Mouse (Mus musculus) heart, embryonic 10.5 days (tissue): ENCODE results near the gene Nup160. TPM values are rescaled to one million over a fixed set of nuclear protein-coding genes. Genes with fewer than 3 reads are reported as not detected.

ENCODE experiments used
- DNase-seq: peaks from one replicate; pipeline ENCODE4 v3.0.0-alpha.2; 2017; ENCODE audit warnings: low spot score
- H3K27ac ChIP-seq: fragments of 300-500 bp; sonication (generic); 2 replicates; pipeline ENCODE4 v1.5.1; 2016; ENCODE audit warnings: mild to moderate bottlenecking
- H3K27me3 ChIP-seq: fragments of 300-500 bp; sonication (generic); 2 replicates; pipeline ENCODE4 v1.6.1; 2016; ENCODE audit warnings: mild to moderate bottlenecking; ENCODE audit not compliant: poor library complexity, insufficient read depth, severe bottlenecking
- H3K36me3 ChIP-seq: fragments of 300-500 bp; sonication (generic); 2 replicates; pipeline ENCODE4 v1.6.1; 2016; ENCODE audit warnings: mild to moderate bottlenecking, moderate library complexity
- H3K4me1 ChIP-seq: fragments of 300-500 bp; sonication (generic); 2 replicates; pipeline ENCODE4 v1.6.1; 2016; ENCODE audit warnings: mild to moderate bottlenecking
- H3K4me3 ChIP-seq: fragments of 300-500 bp; sonication (generic); 2 replicates; pipeline ENCODE4 v1.5.1; 2016; ENCODE audit warnings: mild to moderate bottlenecking, moderate library complexity
- H3K9me3 ChIP-seq: fragments of 300-500 bp; sonication (generic); 2 replicates; pipeline ENCODE4 v1.6.1; 2016; ENCODE audit warnings: mild to moderate bottlenecking, moderate library complexity
- WGBS: fragments of 180-500 bp; shearing (Covaris S2); methylation state at CpG from one replicate; pipeline ENCODE4 v1.1.7; 2016; 5-methylcytosine and 5-hydroxymethylcytosine counted together
- polyA plus RNA-seq: library from polyadenylated mRNA; unstranded; fragments of >200 nt; fragmentation: Nextera tagmentation; extraction: Ambion mirVana; gene quantifications from 2 replicates; pipeline ENCODE4 v1.2.1, GENCODE M21; 2016

Nup160 gene
- polyA plus RNA-seq, 1 experiment from 2014 or later: 49.2 TPM

- 75% methylated on average over 3 of the region's 3 CpGs for WGBS
- Histone ChIP-seq H3K27me3 (no peaks in the 10 kb centered on the region), H3K9me3 (no peaks in the 10 kb centered on the region), H3K27ac (no peak overlapping the region), H3K4me3 (no peak overlapping the region), H3K4me1 (no peaks in the 10 kb centered on the region), H3K36me3 (peaks cover 44% of the 10 kb centered on the region)
- no peak for DNase-seq
Observed at GRCm38 (mm10) chr2:90739327-90739726, 62.3 kb downstream of the Nup160 start.

DNA sequence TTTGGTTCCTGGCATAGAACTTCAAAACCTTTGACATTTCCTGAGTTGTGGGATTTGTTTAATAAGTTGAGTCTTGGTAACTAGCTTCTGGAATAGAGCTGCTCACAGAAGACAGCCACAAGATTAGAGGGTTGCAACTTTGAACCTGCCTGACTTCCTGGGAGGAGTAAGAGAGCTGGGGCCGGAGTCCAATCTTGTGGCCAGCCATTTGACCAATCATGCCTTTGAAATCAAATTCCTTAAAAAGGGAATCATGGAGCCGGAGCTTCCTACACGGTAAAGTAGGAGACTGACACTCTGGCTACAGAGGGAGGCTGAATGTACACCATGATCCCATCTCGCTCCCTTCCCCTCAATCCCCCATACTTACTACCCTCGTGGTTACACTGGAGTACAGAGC lies 62.9 kb downstream of the Nup160 start:
- Histone ChIP-seq H3K4me1 (no peaks in the 10 kb centered on the region), H3K4me3 (no peak overlapping the region), H3K9me3 (no peaks in the 10 kb centered on the region), H3K36me3 (peaks cover 38% of the 10 kb centered on the region), H3K27ac (no peak overlapping the region), H3K27me3 (no peaks in the 10 kb centered on the region)
- 87% methylated on average over 5 of the region's 5 CpGs for WGBS
- no peak for DNase-seq

DNA sequence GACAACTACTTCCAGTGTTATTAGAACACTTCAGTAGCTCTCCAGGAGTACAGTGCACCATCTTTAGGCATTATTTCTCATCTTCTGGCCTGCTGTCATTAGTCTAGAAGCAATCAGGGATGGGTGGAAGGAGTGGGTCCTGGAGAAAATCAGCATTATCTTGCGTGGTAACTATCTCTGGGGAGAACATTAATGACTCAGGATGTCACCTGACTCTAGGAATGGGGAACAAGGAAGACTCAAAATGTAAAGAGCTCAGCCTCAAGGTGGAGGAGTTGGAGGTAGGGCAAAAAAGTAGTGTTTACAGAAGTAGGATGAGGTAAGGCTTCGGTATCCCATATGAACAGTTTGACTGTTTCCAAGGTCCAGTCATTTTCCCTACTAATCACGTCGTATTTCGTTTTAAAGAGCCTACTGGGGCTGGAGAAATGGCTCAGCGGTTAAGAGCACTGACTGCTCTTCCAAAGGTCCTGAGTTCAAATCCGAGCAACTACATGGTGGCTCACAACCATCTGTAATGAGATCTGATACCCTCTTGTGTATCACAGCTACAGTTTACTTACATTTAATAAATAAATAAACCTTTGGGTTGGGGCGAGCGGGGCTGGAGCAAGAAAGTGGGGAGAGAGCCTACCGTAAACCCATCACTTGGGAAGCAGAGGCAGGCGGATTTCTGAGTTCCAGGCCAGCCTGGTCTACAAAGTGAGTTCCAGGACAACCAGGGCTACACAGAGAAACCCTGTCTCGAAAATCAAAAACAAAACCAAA lies 67.5 kb downstream of the Nup160 start:
- peak overlapping the region; percentile 93 for H3K4me3 ChIP-seq
- no peak for DNase-seq

GRCm38 (mm10) chr2:90745053-90745678 lies 68.2 kb downstream of the Nup160 start, which contains the start of gene Fnbp4:
Gene Fnbp4 (plus strand): TSS chr2:90745370.
- Histone ChIP-seq H3K4me1 (peaks cover 6% of the 10 kb centered on the region; the same call in 1 of the 2 replicates), H3K27ac (peak within 1 kb of the TSS; percentile 98), H3K9me3 (no peaks in the 10 kb centered on the region), H3K27me3 (no peaks in the 10 kb centered on the region), H3K36me3 (peaks cover 26% of the 10 kb centered on the region), H3K4me3 (peak within 1 kb of the TSS; percentile 93)
- peak; percentile 99 for DNase-seq
- under 1% methylated on average over 44 of the region's 44 CpGs for WGBS

More for the DNA sequence above, 67.5 kb downstream of the Nup160 start:
- H3K4me1 ChIP-seq: peaks cover 6% of the 10 kb centered on the region; the same call in 1 of the 2 replicates
- H3K36me3 ChIP-seq: peaks cover 20% of the 10 kb centered on the region
- 54% methylated on average over 12 of the region's 12 CpGs for WGBS
- no peaks in the 10 kb centered on the region for H3K27me3 ChIP-seq
- H3K27ac ChIP-seq: peak overlapping the region; percentile 98
- no peaks in the 10 kb centered on the region for H3K9me3 ChIP-seq

GRCm38 (mm10) chr2:90745740-90746537 lies 68.9 kb downstream of the Nup160 start:
- H3K4me3 ChIP-seq: peak overlapping the region; percentile 93
- WGBS: under 1% methylated on average over 54 of the region's 54 CpGs
- no peak for DNase-seq

DNA sequence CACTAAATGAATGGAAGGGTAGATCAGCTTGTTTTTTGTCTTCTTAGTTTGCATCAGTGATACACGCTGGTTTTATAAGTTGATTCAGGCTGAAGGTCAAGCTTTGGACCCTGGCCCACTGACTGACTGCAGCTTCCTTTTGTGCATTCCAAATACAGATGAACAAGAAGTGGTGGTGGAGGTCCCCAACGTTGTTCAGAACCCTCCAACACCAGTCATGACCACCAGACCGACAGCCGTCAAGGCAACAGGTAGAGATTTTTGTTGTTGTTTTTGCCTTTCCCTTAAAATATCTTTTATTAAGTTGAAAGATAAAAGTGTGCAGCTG lies 69.5 kb downstream of the Nup160 start:
- Histone ChIP-seq H3K9me3 (no peaks in the 10 kb centered on the region), H3K27me3 (no peaks in the 10 kb centered on the region), H3K36me3 (peaks cover 38% of the 10 kb centered on the region), H3K27ac (peak overlapping the region; percentile 98), H3K4me3 (peak overlapping the region; percentile 93), H3K4me1 (peaks cover 6% of the 10 kb centered on the region; the same call in 1 of the 2 replicates)
- WGBS: 20% methylated on average over 4 of the region's 4 CpGs
- no peak for DNase-seq

More at GRCm38 (mm10) chr2:90745740-90746537, 68.9 kb downstream of the Nup160 start:
- Histone ChIP-seq H3K4me1 (peaks cover 6% of the 10 kb centered on the region; the same call in 1 of the 2 replicates), H3K27me3 (no peaks in the 10 kb centered on the region), H3K36me3 (peaks cover 32% of the 10 kb centered on the region), H3K9me3 (no peaks in the 10 kb centered on the region), H3K27ac (peak overlapping the region; percentile 98)

DNA sequence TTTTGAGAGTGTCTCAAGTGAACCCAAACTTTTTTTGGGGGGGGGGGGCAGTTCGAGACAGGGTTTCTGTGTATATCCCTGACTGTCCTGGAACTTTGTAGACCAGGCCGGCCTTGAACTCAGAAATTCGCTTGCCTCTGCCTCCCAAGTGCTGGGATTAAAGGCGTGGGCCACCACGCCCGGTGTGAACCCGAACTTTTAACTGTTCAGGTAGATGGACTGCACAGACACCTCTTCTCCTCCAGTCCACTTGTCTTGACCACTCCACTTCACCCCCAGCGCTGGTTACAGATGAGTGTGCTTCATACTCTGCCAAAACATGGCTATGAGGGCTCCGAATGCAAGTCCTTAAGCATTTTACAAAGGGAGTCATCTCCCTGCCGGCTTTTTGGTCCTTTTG lies 70.1 kb downstream of the Nup160 start:
- Histone ChIP-seq H3K4me1 (peaks cover 6% of the 10 kb centered on the region; the same call in 1 of the 2 replicates), H3K36me3 (peaks cover 41% of the 10 kb centered on the region), H3K9me3 (no peaks in the 10 kb centered on the region), H3K27ac (no peak overlapping the region), H3K4me3 (peak overlapping the region; percentile 93), H3K27me3 (no peaks in the 10 kb centered on the region)
- no peak for DNase-seq
- 87% methylated on average over 10 of the region's 10 CpGs for WGBS

DNA sequence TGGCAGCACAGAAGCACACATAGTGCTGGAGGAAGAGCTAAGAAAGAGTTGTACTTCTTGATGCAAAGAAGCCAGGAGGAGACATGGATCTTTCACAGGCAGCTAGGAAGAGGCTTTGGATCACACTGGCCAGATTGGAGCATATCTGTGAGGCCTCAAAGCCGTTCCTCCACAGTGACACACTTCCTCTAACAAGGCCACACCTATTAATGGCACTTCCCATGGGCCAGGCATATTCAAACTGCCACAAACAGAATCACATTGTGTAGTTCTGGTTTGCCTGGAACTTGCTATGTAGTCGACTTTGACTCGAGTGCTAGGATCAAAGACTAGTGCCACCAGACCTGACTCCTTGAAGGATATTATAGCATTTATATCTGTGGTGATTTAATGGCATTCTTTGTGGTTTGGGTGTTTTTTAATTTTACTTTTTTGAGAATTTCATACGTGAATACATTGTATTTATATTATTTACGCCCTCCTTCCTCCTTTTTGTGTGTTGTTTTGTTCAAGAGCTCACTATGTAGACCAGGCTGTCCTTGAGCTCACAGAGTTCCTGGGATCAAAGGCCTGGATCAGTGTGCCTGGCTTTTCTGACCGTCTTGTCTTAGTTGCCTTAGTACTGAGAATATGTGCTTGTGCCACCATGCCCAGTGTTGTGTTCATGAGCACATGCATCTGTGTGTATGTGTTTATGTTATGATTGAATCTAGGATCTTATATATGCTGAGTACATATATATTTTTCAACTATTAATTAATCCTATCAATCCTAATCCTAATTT lies 72.9 kb downstream of the Nup160 start:
- no peak for DNase-seq
- Histone ChIP-seq H3K27ac (no peak overlapping the region), H3K4me1 (peaks cover 6% of the 10 kb centered on the region; the same call in 1 of the 2 replicates), H3K36me3 (peaks cover 68% of the 10 kb centered on the region), H3K4me3 (no peak overlapping the region), H3K9me3 (no peaks in the 10 kb centered on the region), H3K27me3 (no peaks in the 10 kb centered on the region)
- 79% methylated on average over 6 of the region's 6 CpGs for WGBS

GRCm38 (mm10) chr2:90753565-90753964 lies 76.5 kb downstream of the Nup160 start:
- H3K9me3 ChIP-seq: no peaks in the 10 kb centered on the region
- no peak overlapping the region for H3K27ac ChIP-seq
- no peak for DNase-seq
- no peaks in the 10 kb centered on the region for H3K27me3 ChIP-seq
- no peaks in the 10 kb centered on the region; the same call in 1 of the 2 replicates for H3K4me1 ChIP-seq
- no peak overlapping the region for H3K4me3 ChIP-seq
- peaks cover 87% of the 10 kb centered on the region for H3K36me3 ChIP-seq
- 91% methylated on average over 2 of the region's 2 CpGs for WGBS

DNA sequence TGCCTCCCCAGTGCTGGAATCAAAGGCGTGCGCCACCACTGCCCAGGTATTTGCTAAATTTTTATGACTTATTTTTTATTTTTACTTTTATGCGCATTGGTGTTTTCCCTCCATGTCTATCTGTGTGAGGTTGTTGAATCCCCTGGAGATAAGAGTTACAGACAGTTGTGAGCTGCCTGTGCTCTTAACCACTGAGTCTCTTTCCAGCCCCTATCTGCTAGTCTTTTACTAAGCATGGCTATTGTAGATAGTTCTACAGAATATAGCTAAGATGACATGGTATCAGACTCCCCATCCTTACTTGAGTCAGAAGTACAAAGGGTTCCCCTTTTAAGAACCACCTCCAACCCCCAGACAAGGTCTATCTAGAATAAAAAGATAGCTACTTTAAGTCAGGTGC lies 77.2 kb downstream of the Nup160 start:
- 93% methylated on average over 3 of the region's 3 CpGs for WGBS
- DNase-seq: no peak
- no peaks in the 10 kb centered on the region for H3K9me3 ChIP-seq
- no peak overlapping the region for H3K4me3 ChIP-seq
- H3K27me3 ChIP-seq: no peaks in the 10 kb centered on the region
- H3K27ac ChIP-seq: no peak overlapping the region
- no peaks in the 10 kb centered on the region for H3K4me1 ChIP-seq
- peaks cover 90% of the 10 kb centered on the region for H3K36me3 ChIP-seq

GRCm38 (mm10) chr2:90765123-90765522 lies 88.1 kb downstream of the Nup160 start:
- WGBS: 82% methylated on average over 3 of the region's 3 CpGs
- H3K27ac ChIP-seq: no peak overlapping the region
- H3K9me3 ChIP-seq: no peaks in the 10 kb centered on the region
- H3K36me3 ChIP-seq: peaks cover 97% of the 10 kb centered on the region
- H3K27me3 ChIP-seq: no peaks in the 10 kb centered on the region
- no peaks in the 10 kb centered on the region for H3K4me1 ChIP-seq
- no peak overlapping the region for H3K4me3 ChIP-seq
- no peak for DNase-seq

DNA sequence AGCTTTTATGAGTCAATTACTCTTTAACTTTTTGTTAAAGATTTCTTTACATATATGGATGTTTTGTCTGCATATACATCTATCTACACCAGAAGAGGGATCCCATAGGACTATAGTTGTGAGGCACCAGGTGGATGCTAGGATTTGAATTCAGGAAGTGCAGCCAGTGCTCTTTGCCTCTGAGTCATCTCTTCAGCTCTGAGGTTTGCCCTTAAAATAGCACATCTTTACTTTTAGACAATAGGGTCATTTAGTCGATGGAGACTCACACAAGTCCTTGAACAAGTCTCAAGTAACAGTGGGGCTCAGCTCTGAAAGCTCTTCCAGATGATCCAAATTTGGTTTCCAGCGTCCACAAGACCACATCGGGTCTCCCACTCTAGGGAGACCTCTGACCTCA lies 104.3 kb downstream of the Nup160 start:
- Histone ChIP-seq H3K27ac (no peak overlapping the region), H3K4me3 (no peak overlapping the region), H3K27me3 (peaks cover 17% of the 10 kb centered on the region), H3K9me3 (no peaks in the 10 kb centered on the region), H3K4me1 (peaks cover 19% of the 10 kb centered on the region), H3K36me3 (peaks cover 43% of the 10 kb centered on the region)
- no peak for DNase-seq
- WGBS: 36% methylated on average over 3 of the region's 3 CpGs
